Mouse (Mus musculus): Measurements from ENCODE around the gene Aif1l. TPM values are rescaled to one million over a fixed set of nuclear protein-coding genes. Genes with fewer than 3 reads are reported as not detected.

Gene Aif1l
- polyA plus RNA-seq, 2 experiments, result 1.3 to 1.5 TPM

DNA sequence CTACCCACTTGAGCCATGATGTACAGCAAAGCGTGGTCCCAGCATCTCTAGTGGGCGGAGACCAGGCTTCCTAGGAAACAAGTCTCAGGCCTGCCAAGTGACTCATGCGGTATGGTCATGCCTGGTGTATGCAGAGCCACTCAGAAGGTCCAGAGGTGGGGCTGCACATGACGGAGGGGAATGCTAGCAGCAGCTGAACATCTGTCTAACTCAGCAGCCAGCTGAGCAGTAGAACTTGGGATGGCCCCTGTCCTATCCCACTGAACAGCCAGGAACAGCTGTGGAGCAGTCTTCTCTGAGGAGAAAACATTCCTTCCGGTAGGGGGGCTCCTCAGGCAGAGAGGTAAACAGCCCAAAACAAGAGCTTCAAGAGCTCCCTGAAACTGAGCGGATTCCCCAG, 1.5 kb upstream of the Aif1l start:
- no peaks in the 10 kb centered on the region for H3K36me3 ChIP-seq (replicated peaks; ENCODE audit: control insufficient read depth, insufficient read depth, low read depth)
- ATAC-seq (ENCODE audit: insufficient read depth) (no peak), DNase-seq (ENCODE audit: low read depth in 3 of 3, low spot score in 3 of 3) (no peak)
- 64% methylated on average over 6 of the region's 6 CpGs for WGBS (ENCODE audit: insufficient replicate concordance)
- H3K4me3 ChIP-seq (ENCODE audit: insufficient read depth in 1 of 2, low read depth in 2 of 2, low read length in 2 of 2), result no peak overlapping the region
- H3K9ac ChIP-seq (replicated peaks), result no peak overlapping the region
- TF ChIP-seq CTCF (IDR thresholded peaks at IDR 0.05; ENCODE audit: low read depth), result no peak
- no peak for TF ChIP-seq EP300 (IDR thresholded peaks at IDR 0.05; ENCODE audit: low read depth)
- H3K9me3 ChIP-seq (ENCODE audit: control insufficient read depth, low read length), result no peaks in the 10 kb centered on the region
- peaks cover 0 to 3% of the 10 kb centered on the region in 2 experiments; a peak in 1 of 4 replicates for H3K4me1 ChIP-seq (replicated peaks; ENCODE audit: control insufficient read depth in 2 of 2, insufficient read depth in 2 of 2, low read length in 1 of 2)
- H3K27me3 ChIP-seq (ENCODE audit: control insufficient read depth, insufficient read depth, low read length), result peaks cover 24% of the 10 kb centered on the region
- H3K4me2 ChIP-seq (ENCODE audit: low read depth), result no peak overlapping the region
- H3K27ac ChIP-seq, result no peak overlapping the region

DNA sequence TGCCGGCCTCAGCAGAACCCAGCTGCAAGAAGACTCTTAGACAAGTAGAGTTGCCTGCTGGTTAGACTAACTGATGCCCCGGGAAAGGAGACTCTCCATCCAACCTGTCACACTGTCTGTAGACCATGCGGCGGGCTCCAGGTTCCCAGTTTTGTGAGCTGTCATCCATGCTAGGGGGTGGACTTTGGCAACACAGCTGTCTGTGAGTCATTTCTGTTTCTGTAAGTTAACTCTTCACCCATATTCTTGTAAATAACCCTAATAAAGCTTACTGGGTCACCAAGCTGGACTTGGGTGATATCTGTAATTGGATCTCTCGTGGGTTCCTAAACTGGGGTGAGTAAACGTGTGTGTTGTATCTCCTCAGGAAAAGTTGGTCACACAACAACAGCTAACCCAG, 1.1 kb upstream of the Aif1l start:
- Histone ChIP-seq H3K27ac (no peak overlapping the region), H3K9me3 (ENCODE audit: control insufficient read depth, low read length) (no peaks in the 10 kb centered on the region), H3K4me1 (replicated peaks; ENCODE audit: control insufficient read depth in 2 of 2, insufficient read depth in 2 of 2, low read length in 1 of 2) (peaks cover 0 to 3% of the 10 kb centered on the region in 2 experiments; a peak in 1 of 4 replicates), H3K27me3 (ENCODE audit: control insufficient read depth, insufficient read depth, low read length) (peaks cover 24% of the 10 kb centered on the region), H3K9ac (replicated peaks) (no peak overlapping the region), H3K4me3 (ENCODE audit: insufficient read depth in 1 of 2, low read depth in 2 of 2, low read length in 2 of 2) (no peak overlapping the region), H3K36me3 (replicated peaks; ENCODE audit: control insufficient read depth, insufficient read depth, low read depth) (no peaks in the 10 kb centered on the region), H3K4me2 (ENCODE audit: low read depth) (no peak overlapping the region)
- DNase-seq (ENCODE audit: low read depth in 3 of 3, low spot score in 3 of 3), result no peak
- 52% methylated on average over 6 of the region's 6 CpGs for WGBS (ENCODE audit: insufficient replicate concordance)
- TF ChIP-seq CTCF (IDR thresholded peaks at IDR 0.05; ENCODE audit: low read depth) (no peak), EP300 (IDR thresholded peaks at IDR 0.05; ENCODE audit: low read depth) (no peak)
- no peak for ATAC-seq (ENCODE audit: insufficient read depth)

DNA sequence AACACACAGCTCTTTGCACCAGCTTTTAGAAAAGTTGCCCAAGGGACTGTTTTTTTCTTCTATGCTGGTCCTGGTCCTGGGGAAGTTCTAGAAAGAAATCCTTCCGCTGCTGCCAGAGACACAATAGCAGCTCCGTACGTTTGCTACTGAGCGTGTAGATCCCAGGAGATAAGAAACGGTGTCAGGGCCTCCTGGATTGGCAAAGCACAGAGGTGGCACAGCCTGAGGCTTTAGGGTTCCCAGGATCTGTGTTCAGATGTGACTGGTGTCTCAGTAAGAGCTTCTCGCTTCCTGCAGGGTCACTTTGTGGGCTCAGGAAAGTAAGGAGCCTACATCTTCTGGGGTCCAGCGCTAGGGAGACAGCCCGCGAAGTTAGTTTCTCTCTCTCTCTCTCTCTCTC, 1.0 kb downstream of the Aif1l start:
- WGBS (ENCODE audit: insufficient replicate concordance), result 31% methylated on average over 9 of the region's 9 CpGs
- H3K27me3 ChIP-seq (ENCODE audit: control insufficient read depth, insufficient read depth, low read length), result peaks cover 24% of the 10 kb centered on the region
- no peak overlapping the region; the same call in 1 of the 2 replicates for H3K4me2 ChIP-seq (ENCODE audit: low read depth)
- H3K4me1 ChIP-seq (replicated peaks; ENCODE audit: control insufficient read depth in 2 of 2, insufficient read depth in 2 of 2, low read length in 1 of 2), result peaks cover 0 to 3% of the 10 kb centered on the region in 2 experiments; a peak in 1 of 4 replicates
- H3K27ac ChIP-seq, result no peak overlapping the region
- H3K9me3 ChIP-seq (ENCODE audit: control insufficient read depth, low read length), result no peaks in the 10 kb centered on the region
- no peak for ATAC-seq (ENCODE audit: insufficient read depth)
- no peaks in the 10 kb centered on the region for H3K36me3 ChIP-seq (replicated peaks; ENCODE audit: control insufficient read depth, insufficient read depth, low read depth)
- no peak for DNase-seq (ENCODE audit: low read depth in 3 of 3, low spot score in 3 of 3)
- H3K9ac ChIP-seq (replicated peaks), result no peak overlapping the region
- no peak overlapping the region for H3K4me3 ChIP-seq (ENCODE audit: insufficient read depth in 1 of 2, low read depth in 2 of 2, low read length in 2 of 2)
- TF ChIP-seq EP300 (IDR thresholded peaks at IDR 0.05; ENCODE audit: low read depth) (no peak), CTCF (IDR thresholded peaks at IDR 0.05; ENCODE audit: low read depth) (no peak)

DNA sequence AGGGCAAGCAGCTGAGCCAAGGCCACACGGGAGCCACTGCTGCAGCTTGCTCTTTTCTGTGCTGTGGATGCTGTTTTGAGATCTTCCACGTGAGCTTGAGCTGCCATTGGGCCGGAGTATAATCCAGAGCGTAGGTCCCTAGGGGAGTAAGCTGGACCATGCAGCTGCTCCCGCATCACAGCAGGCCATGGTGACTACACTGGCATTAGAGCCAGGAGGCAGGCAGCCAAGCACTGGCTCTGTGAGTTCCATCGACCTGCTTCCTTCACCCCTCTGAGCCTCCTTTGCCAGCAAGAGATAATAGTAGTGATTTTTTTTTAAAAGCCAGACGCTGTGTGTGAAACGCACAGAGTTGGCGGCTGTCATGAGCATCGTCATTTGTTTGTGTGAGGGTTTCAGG, 2.3 kb downstream of the Aif1l start:
- WGBS (ENCODE audit: insufficient replicate concordance), result 67% methylated on average over 10 of the region's 10 CpGs
- Histone ChIP-seq H3K4me3 (ENCODE audit: insufficient read depth in 1 of 2, low read depth in 2 of 2, low read length in 2 of 2) (no peak overlapping the region), H3K27me3 (ENCODE audit: control insufficient read depth, insufficient read depth, low read length) (peaks cover 24% of the 10 kb centered on the region), H3K9me3 (ENCODE audit: control insufficient read depth, low read length) (no peaks in the 10 kb centered on the region), H3K36me3 (replicated peaks; ENCODE audit: control insufficient read depth, insufficient read depth, low read depth) (no peaks in the 10 kb centered on the region), H3K4me1 (replicated peaks; ENCODE audit: control insufficient read depth in 2 of 2, insufficient read depth in 2 of 2, low read length in 1 of 2) (peaks cover 0 to 3% of the 10 kb centered on the region in 2 experiments; a peak in 1 of 4 replicates), H3K27ac (no peak overlapping the region), H3K4me2 (ENCODE audit: low read depth) (no peak overlapping the region), H3K9ac (replicated peaks) (no peak overlapping the region)
- DNase-seq (ENCODE audit: low read depth in 3 of 3, low spot score in 3 of 3) (no peak), ATAC-seq (ENCODE audit: insufficient read depth) (no peak)
- TF ChIP-seq CTCF (IDR thresholded peaks at IDR 0.05; ENCODE audit: low read depth) (no peak), EP300 (IDR thresholded peaks at IDR 0.05; ENCODE audit: low read depth) (no peak)

DNA sequence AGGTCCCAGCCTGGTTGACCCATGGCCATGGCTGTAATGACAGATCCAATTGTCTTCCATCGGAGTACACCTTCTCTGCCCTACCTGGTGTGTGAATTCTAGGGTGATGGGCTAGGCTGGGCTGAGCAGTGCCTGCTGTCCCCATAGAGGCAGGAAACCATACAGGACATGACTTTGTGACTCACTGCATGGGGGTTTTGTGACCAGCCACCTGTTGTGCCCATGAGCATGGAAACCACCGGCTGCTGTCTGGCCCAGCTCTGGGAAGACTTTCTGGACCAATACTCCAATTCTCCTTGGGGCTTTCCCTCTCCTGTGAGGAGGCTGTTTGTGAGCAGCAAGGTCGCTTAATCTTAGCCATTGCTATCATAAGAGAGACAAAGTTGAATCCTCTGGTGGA, 2.8 kb downstream of the Aif1l start:
- no peak overlapping the region for H3K4me3 ChIP-seq (ENCODE audit: insufficient read depth in 1 of 2, low read depth in 2 of 2, low read length in 2 of 2)
- WGBS (ENCODE audit: insufficient replicate concordance), result 47% methylated on average over 3 of the region's 3 CpGs
- no peak overlapping the region for H3K9ac ChIP-seq (replicated peaks)
- TF ChIP-seq CTCF (IDR thresholded peaks at IDR 0.05; ENCODE audit: low read depth) (no peak), EP300 (IDR thresholded peaks at IDR 0.05; ENCODE audit: low read depth) (no peak)
- H3K36me3 ChIP-seq (replicated peaks; ENCODE audit: control insufficient read depth, insufficient read depth, low read depth), result no peaks in the 10 kb centered on the region
- H3K4me2 ChIP-seq (ENCODE audit: low read depth), result no peak overlapping the region
- no peaks in the 10 kb centered on the region for H3K9me3 ChIP-seq (ENCODE audit: control insufficient read depth, low read length)
- ATAC-seq (ENCODE audit: insufficient read depth) (no peak), DNase-seq (ENCODE audit: low read depth in 3 of 3, low spot score in 3 of 3) (no peak)
- H3K4me1 ChIP-seq (replicated peaks; ENCODE audit: control insufficient read depth in 2 of 2, insufficient read depth in 2 of 2, low read length in 1 of 2), result peaks cover 0 to 3% of the 10 kb centered on the region in 2 experiments; a peak in 1 of 4 replicates
- H3K27ac ChIP-seq, result no peak overlapping the region
- peaks cover 24% of the 10 kb centered on the region for H3K27me3 ChIP-seq (ENCODE audit: control insufficient read depth, insufficient read depth, low read length)

All from liver, embryonic 14.5 days (tissue).